Mouse (Mus musculus) megakaryocyte, embryonic 14.5 days (primary cell): ENCODE measurements around the gene Tesk1.

ENCODE experiments used
- FLI1 ChIP-seq: IDR thresholded peaks from 2 replicates; pipeline ENCODE4 v1.6.1; 2012; ENCODE audit warnings: low read length, inconsistent platforms, mixed read lengths
- GATA1 ChIP-seq: IDR thresholded peaks from 3 replicates; pipeline ENCODE4 v1.6.1; 2012; ENCODE audit warnings: mixed read lengths, low read length, inconsistent platforms, borderline replicate concordance

- no peak for TF ChIP-seq FLI1
- no peak for TF ChIP-seq GATA1
Measured at GRCm38 (mm10) chr4:43398014-43398413, 43.7 kb upstream of the Tesk1 start.
